Mouse (Mus musculus) cerebellum, adult 18-20 months (tissue): ENCODE data around the gene Unc119.

Experiments used
- DNase-seq, 2 experiments: peaks; one replicate each; pipeline ENCODE4 v3.0.0; 2021

Unc119 gene

GRCm38 (mm10) chr11:78374147-78374546, 30.9 kb downstream of the Unc119 start:
- DNase-seq = no peak

DNA sequence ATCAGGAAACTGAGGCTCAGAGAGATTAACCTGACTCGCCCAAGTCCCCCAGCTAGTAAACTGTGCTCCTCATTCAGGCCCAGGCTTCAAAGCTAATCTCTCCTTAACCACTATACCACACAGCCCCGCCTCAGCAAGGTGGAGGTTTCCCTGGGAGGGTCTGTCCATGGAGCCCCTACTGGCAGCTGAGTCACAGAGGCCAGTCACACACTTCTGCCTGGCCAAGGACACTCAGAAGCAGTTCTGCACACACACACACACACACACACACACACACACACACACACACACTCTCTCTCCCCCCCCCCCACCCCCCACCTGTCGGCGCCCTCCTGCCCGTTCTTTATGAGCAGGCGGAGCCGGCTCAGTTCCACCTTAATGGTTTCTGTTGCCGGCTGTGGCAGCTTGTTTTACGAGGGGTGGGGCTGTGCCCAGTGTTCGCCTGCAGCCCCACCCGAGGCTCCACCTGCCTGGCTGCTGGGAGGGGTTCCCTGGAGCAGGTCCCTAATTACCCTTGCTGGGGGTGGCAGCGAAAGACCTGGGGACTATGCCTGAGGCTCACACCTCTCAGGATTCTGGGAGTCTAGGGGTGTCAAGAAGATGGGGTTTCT, 34.4 kb downstream of the Unc119 start:
- DNase-seq = no peak

DNA sequence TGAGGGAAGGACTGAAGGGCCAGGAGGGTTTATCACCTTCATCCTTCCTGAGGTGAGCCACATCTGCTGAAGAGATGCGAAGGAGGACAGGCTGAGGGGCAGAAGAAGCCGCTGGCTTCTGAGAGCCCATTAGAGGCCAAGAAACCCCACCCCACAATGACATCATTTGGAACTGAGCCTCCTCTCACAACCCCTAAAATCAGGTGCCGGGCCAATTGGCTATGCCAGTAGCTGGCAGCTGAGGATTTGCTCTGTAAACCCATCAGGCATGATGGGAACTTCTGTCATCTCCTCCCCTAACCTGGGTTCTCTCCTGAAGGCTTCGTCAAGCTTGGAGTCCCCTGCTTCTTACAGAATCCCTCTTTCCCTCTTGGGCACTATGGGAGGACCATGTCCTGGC, 37.1 kb downstream of the Unc119 start:
- DNase-seq = no peak

- no peak for DNase-seq
Observed at GRCm38 (mm10) chr11:78380996-78381395, 37.7 kb downstream of the Unc119 start.

DNA sequence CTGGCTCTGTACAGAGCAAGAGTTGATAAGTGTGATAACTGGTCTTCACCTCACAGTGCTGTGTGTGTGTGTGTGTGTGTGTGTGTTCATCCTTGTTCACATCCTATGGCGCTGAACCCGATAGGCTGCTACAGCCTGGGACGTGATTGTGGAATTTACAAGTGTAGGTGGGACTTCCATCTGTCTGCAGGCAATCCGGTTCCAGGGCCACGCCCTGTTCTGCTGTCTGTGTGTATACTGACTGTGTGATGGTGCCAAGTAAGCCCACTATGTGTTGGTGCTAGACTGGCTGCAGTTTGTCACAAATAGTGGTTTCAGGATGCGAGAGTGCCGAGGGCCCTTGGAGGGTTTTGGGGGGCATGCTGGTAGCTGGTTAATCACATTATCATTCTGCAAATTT, 39.0 kb downstream of the Unc119 start:
- DNase-seq = no peak

- DNase-seq = no peak
Observed at GRCm38 (mm10) chr11:78382701-78383100, 39.4 kb downstream of the Unc119 start.

DNA sequence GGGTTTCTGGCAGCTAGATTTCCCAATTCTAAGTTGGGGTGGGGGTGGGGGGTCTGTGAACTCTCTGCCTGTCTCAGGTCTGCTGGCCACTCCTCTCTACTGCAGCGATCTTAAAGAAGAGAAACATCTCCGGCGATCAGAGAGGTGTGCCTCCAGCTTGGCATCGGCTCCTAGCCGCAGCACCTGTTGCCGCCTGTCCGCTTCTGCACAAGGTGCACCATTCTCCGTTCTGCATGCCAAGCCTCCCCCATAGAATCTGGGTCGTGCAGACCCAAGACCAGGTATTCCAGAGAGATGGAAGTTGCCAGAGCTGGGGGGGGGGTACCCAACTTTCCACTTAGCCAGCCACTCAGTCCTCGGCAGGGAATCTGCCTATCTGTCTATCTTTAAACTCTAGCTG, 42.5 kb downstream of the Unc119 start:
- DNase-seq = no peak

- DNase-seq = no peak
Observed at GRCm38 (mm10) chr11:78386508-78387043, 43.3 kb downstream of the Unc119 start, which contains the start of gene Foxn1. Gene Foxn1 (minus strand): TSS chr11:78386558.

DNA sequence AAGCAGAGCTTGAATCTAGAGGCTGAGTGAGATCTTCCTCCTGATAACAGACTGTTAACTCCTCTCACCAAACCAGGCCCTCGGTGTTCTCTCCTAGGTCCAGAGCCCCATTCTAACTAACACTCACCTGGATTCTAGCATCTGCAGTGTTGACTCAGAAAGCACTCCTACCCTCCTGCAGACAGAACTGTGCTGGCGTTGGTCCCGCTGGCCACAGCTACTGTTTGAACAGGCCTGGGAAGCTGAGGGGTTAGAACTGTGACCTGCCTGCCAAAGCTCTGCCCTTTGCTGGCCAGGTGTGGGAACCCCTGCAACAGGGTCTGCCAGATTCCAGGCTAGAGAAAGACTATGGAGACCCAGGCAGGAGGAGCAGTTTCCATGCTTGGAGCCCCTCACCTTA, 49.4 kb downstream of the Unc119 start:
- DNase-seq = no peak

- no peak for DNase-seq
Observed at GRCm38 (mm10) chr11:78396950-78397349, 53.7 kb downstream of the Unc119 start.

DNA sequence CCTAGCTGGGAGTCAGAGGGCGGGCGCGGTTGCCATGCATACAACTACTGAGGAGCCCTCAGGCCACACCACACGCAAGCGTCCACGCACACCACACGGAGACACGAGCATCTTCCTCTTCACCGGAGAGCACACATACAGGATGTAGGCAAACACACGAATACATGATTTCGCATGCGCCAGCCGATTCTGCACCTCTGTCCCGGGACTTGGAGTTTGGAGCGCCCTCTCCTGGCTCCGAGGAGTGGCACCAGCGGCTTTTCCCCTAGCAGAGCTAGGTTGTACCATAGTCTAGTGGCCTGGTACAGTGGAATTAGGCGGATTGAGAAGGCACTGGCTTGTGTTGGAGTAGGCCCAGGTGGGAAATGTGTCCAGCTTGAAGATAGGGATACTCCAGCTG, 54.1 kb downstream of the Unc119 start:
- peak; percentile 71 for DNase-seq

- DNase-seq = no peak
Observed at GRCm38 (mm10) chr11:78398212-78398611, 54.9 kb downstream of the Unc119 start.
